Mouse (Mus musculus) small intestine, adult 2 months (tissue): ENCODE measurements around the gene Sbf2.

ENCODE experiments used
- CTCF ChIP-seq: fragments of 200-500 bp; IDR thresholded peaks from 2 replicates; pipeline ENCODE4 v1.5.1; 2012; ENCODE audit warnings: low read depth, mild to moderate bottlenecking, control low read depth, inconsistent platforms, low read length, moderate library complexity, mixed read lengths; ENCODE audit not compliant: insufficient replicate concordance, insufficient read length; ENCODE audit errors: extremely low read depth
- POLR2A ChIP-seq: fragments of 200-500 bp; IDR thresholded peaks from 2 replicates; pipeline ENCODE4 v1.6.1; 2012; ENCODE audit warnings: low read depth, mild to moderate bottlenecking, control low read depth, inconsistent platforms, low read length, moderate library complexity

- TF ChIP-seq POLR2A (no peak), CTCF (no peak)
These were observed 328.9 kb downstream of the Sbf2 start for GRCm38 (mm10) chr7:110285849-110286151.
